Mouse (Mus musculus) liver, embryonic 11.5 days (tissue): ENCODE measurements around the gene Fbxo2. TPM values are rescaled to one million over a fixed set of nuclear protein-coding genes. Genes with fewer than 3 reads are reported as not detected.

Source experiments
- microRNA-seq: library from miRNA; unstranded; fragments of <30 nt; microRNA quantifications from one replicate; pipeline ENCODE4, GENCODE M21; 2017; ENCODE audit warnings: borderline number of aligned reads
- polyA plus RNA-seq: library from polyadenylated mRNA; unstranded; fragments of >200 nt; fragmentation: Nextera tagmentation; extraction: Ambion mirVana; gene quantifications from 2 replicates; pipeline ENCODE4 v1.2.1, GENCODE M21; 2014

Gene Fbxo2
- polyA plus RNA-seq, 1 experiment from 2014 or later = 0.73 TPM

Small RNAs within 50 kb of the gene (microRNA-seq; reads per million reads assigned to microRNA genes)
- gene Mir7022 = not detected

Other genes with a start within 250 kb of the Fbxo2 start
- gene Plod1, start 223.9 kb upstream of the Fbxo2 start, polyA plus RNA-seq = 32.6 and 33.9 TPM in 2 replicates
- 18.6 and 19.2 TPM in 2 replicates for gene 2510039O18Rik, start 219.7 kb upstream of the Fbxo2 start, polyA plus RNA-seq
- gene Nppb, start 174.8 kb upstream of the Fbxo2 start, polyA plus RNA-seq = 1.1 TPM in 1 of 2 replicates, not detected in the other
- 7.2 and 32.9 TPM in 2 replicates for gene Nppa, start 159.9 kb upstream of the Fbxo2 start, polyA plus RNA-seq
- 2.0 and 2.4 TPM in 2 replicates for gene Clcn6, start 121.8 kb upstream of the Fbxo2 start, polyA plus RNA-seq
- 15.5 and 16.1 TPM in 2 replicates for gene Mthfr, start 121.5 kb upstream of the Fbxo2 start, polyA plus RNA-seq
- 18.3 and 20.9 TPM in 2 replicates for gene Agtrap, start 72.6 kb upstream of the Fbxo2 start, polyA plus RNA-seq
- 41.4 and 44.7 TPM in 2 replicates for gene Mad2l2, start 30.2 kb upstream of the Fbxo2 start, polyA plus RNA-seq
- gene Draxin, start 29.9 kb upstream of the Fbxo2 start, polyA plus RNA-seq = 0.12 and 0.31 TPM in 2 replicates
- 30.6 and 34.4 TPM in 2 replicates for gene Fbxo6, start 8.5 kb upstream of the Fbxo2 start, polyA plus RNA-seq
- gene Fbxo44, start 139 bp upstream of the Fbxo2 start, polyA plus RNA-seq = 2.9 and 3.0 TPM in 2 replicates
- gene Disp3, start 127.3 kb downstream of the Fbxo2 start, polyA plus RNA-seq = 0.04 TPM in 1 of 2 replicates, not detected in the other